26 mouse cellular contexts compared by ENCODE assay signal in genomic region chr1:137576174-137576573, GRCm38 (mm10).
DNase-seq lines count a peak whose midpoint lies in the region; ATAC-seq and TF ChIP-seq lines count a peak whose summit lies in the region.
"Had no signal": no experiment of that assay in that cellular context is flagged by ENCODE, and none has a peak within 500 bp of the region (broad histone marks: within the 10 kb centered on the region; RNA-seq: fewer than 3 reads in every experiment).

No protein-coding gene starts in this region.

- H3K4me2 ChIP-seq in kidney, embryonic 16.5 days (replicated peaks; ENCODE audit: low read depth, low read length) = no peak overlapping the region
- peak overlapping the region; percentile 49 for H3K4me2 ChIP-seq in myocyte (ENCODE audit: low read depth)
- H3K4me2 ChIP-seq: heart, embryonic 13.5 days; hindbrain, embryonic 12.5 days; liver, embryonic 13.5 days; neural tube, embryonic 15.5 days had no signal

- TF ChIP-seq CTCF in kidney, adult 2 months (conservative IDR thresholded peaks at IDR 0.05; ENCODE audit: insufficient read depth, insufficient read length, low read depth, low read length) = no peak

- DNase-seq in kidney, adult 2 months = peak; percentile 49
- peak; percentile 5 for DNase-seq in lung, postnatal 10 days
- no peak for DNase-seq in lung, adult 18-20 months
- DNase-seq in kidney, postnatal 10 days = peak; percentile 61
- no peak for DNase-seq in ovary, postnatal 10 days (ENCODE audit: low spot score)
- no peak for DNase-seq in urinary bladder, postnatal 36 days (ENCODE audit: low spot score in 2 of 2)
- DNase-seq: adrenal gland, adult 2 months; B cell, adult 2 months; cerebellum, adult 18-20 months; cerebellum, postnatal 14 days; forebrain, postnatal 0 days; heart, adult 18-20 months; heart, postnatal 14 days; layer of hippocampus, adult 9-11 months; liver, embryonic 13.5 days; right cerebral cortex, postnatal 14 days; spleen, adult 18-20 months had no signal

- ATAC-seq in kidney, embryonic 16.5 days (ENCODE audit: low FRiP score, low TSS enrichment) = no peak
- ATAC-seq: forebrain, postnatal 0 days; intestine, postnatal 0 days had no signal

- H3ac ChIP-seq in myocyte (ENCODE audit: control insufficient read depth, insufficient read length) = no peak overlapping the region

- no peaks in the 10 kb centered on the region for H3K36me3 ChIP-seq in kidney, adult 2 months (ENCODE audit: control insufficient read depth, insufficient read depth, low read length)
- H3K36me3 ChIP-seq in kidney, embryonic 16.5 days (ENCODE audit: insufficient read depth, low read length) = no peaks in the 10 kb centered on the region
- H3K36me3 ChIP-seq in myocyte (ENCODE audit: control insufficient read depth, insufficient read depth) = no peaks in the 10 kb centered on the region
- H3K36me3 ChIP-seq: forebrain, embryonic 10.5 days; heart, embryonic 13.5 days; hindbrain, embryonic 12.5 days; liver, embryonic 13.5 days; neural tube, embryonic 15.5 days had no signal

- 54% methylated on average over 9 of the region's 9 CpGs for WGBS in kidney, adult 2 months
- 53% methylated on average over 9 of the region's 9 CpGs for WGBS in kidney, embryonic 16.5 days

- no peaks in the 10 kb centered on the region for H3K79me2 ChIP-seq in myocyte (ENCODE audit: control insufficient read depth, insufficient read depth)

- H3K27ac ChIP-seq in kidney, adult 2 months (ENCODE audit: insufficient read depth, low read depth, low read length) = no peak overlapping the region
- H3K27ac ChIP-seq in kidney, embryonic 16.5 days (ENCODE audit: low read length) = no peak overlapping the region
- H3K27ac ChIP-seq: forebrain, embryonic 10.5 days; heart, embryonic 13.5 days; hindbrain, embryonic 12.5 days; left cerebral cortex, adult 2 months; liver, embryonic 13.5 days; macrophage; neural tube, embryonic 15.5 days had no signal

- no peak for TF ChIP-seq POLR2A in kidney, adult 2 months (IDR thresholded peaks at IDR 0.05; ENCODE audit: low read depth, low read length)
- no peak for TF ChIP-seq POLR2A in myocyte (IDR thresholded peaks at IDR 0.05; ENCODE audit: insufficient read length, low read depth)

- no peak overlapping the region for H3K4me3 ChIP-seq in kidney, adult 2 months (ENCODE audit: insufficient read depth, low read depth, low read length)
- no peak overlapping the region for H3K4me3 ChIP-seq in kidney, embryonic 16.5 days (ENCODE audit: low read length)
- no peak overlapping the region for H3K4me3 ChIP-seq in myocyte
- H3K4me3 ChIP-seq: forebrain, embryonic 10.5 days; heart, embryonic 13.5 days; hindbrain, embryonic 12.5 days; left cerebral cortex, adult 2 months; liver, embryonic 13.5 days; neural tube, embryonic 15.5 days had no signal

- no peak overlapping the region for H3K9ac ChIP-seq in kidney, embryonic 16.5 days (replicated peaks; ENCODE audit: low read length)
- H3K9ac ChIP-seq: forebrain, postnatal 0 days; heart, embryonic 13.5 days; hindbrain, embryonic 12.5 days; liver, embryonic 13.5 days; neural tube, embryonic 15.5 days had no signal

- 0 out of 2 replicates have a peak, but pooled peaks cover 2% of the 10 kb centered on the region for H3K4me1 ChIP-seq in kidney, adult 2 months (ENCODE audit: control insufficient read depth, insufficient read depth, low read length)
- peaks cover 8% of the 10 kb centered on the region; the same call in 1 of the 2 replicates for H3K4me1 ChIP-seq in kidney, embryonic 16.5 days (ENCODE audit: insufficient read depth, low read length)
- H3K4me1 ChIP-seq: forebrain, embryonic 10.5 days; heart, embryonic 13.5 days; hindbrain, embryonic 12.5 days; liver, embryonic 13.5 days; neural tube, embryonic 15.5 days had no signal

- no peaks in the 10 kb centered on the region for H3K27me3 ChIP-seq in kidney, adult 2 months (replicated peaks; ENCODE audit: control insufficient read depth, insufficient read depth, low read length)
- H3K27me3 ChIP-seq in kidney, embryonic 16.5 days (ENCODE audit: insufficient read depth, low read length) = no peaks in the 10 kb centered on the region
- no peaks in the 10 kb centered on the region for H3K27me3 ChIP-seq in myocyte (ENCODE audit: control insufficient read depth, insufficient read depth, insufficient read length)
- H3K27me3 ChIP-seq: heart, embryonic 13.5 days; hindbrain, embryonic 12.5 days; liver, embryonic 13.5 days; neural tube, embryonic 15.5 days had no signal

- H3K9me3 ChIP-seq in kidney, embryonic 16.5 days (ENCODE audit: low read length) = no peaks in the 10 kb centered on the region
- H3K9me3 ChIP-seq: forebrain, embryonic 10.5 days; heart, embryonic 13.5 days; hindbrain, embryonic 12.5 days; liver, embryonic 13.5 days; neural tube, embryonic 15.5 days had no signal

TF ChIP-seq in myocyte, 11 proteins besides CTCF, POLR2A, EP300 and RAD21:
- no peak for TF ChIP-seq POLR2AphosphoS2 (IDR thresholded peaks at IDR 0.05; ENCODE audit: insufficient read length, low read depth)
- peak; percentile 55 for TF ChIP-seq TCF12 (IDR thresholded peaks at IDR 0.05; ENCODE audit: insufficient read depth, poor library complexity, severe bottlenecking)
- no peak for TF ChIP-seq MAX (IDR thresholded peaks at IDR 0.05; ENCODE audit: low read depth)
- no peak for TF ChIP-seq SRF (IDR thresholded peaks at IDR 0.05; ENCODE audit: control insufficient read depth, insufficient read length, low read depth)
- TF ChIP-seq MYOG (IDR thresholded peaks at IDR 0.05; ENCODE audit: control insufficient read depth in 1 of 3, insufficient read depth in 1 of 3, insufficient read length in 2 of 3, low read depth in 2 of 3) = peak; percentile 29 to 85 (median 79)
- peak; percentile 68 to 91 (median 84) for TF ChIP-seq MYOD1 (IDR thresholded peaks at IDR 0.05; ENCODE audit: control insufficient read depth in 1 of 3, insufficient read length in 2 of 3, low read depth in 2 of 3)
- no peak for TF ChIP-seq CEBPB (IDR thresholded peaks at IDR 0.05; ENCODE audit: insufficient read depth, poor library complexity, severe bottlenecking)

Comparison
In these comparisons a context has a peak if more than half of its experiments do, and no peak if none do; other contexts are left out.
1. DNase-seq: peak in kidney, adult 2 months (single experiment), lung, postnatal 10 days (single experiment) and kidney, postnatal 10 days (single experiment); none in lung, adult 18-20 months (0 of 2), ovary, postnatal 10 days (single experiment) and urinary bladder, postnatal 36 days (0 of 2).